Mouse (Mus musculus): Measurements from ENCODE around the gene Arpp21. TPM values are rescaled to one million over a fixed set of nuclear protein-coding genes. Genes with fewer than 3 reads are reported as not detected.
"Not testable (repeated sequence)": the region's sequence is repeated elsewhere in the genome, so short reads cannot be mapped to it uniquely, and the experiment has no call there.

Arpp21 gene
- polyA plus RNA-seq, 1 experiment from 2014 or later, result 12.2 TPM

GRCm38 (mm10) chr9:112075273-112075672 is 160.5 kb downstream of the Arpp21 start:
- Histone ChIP-seq H3K9ac (no peak overlapping the region), H3K27ac (no peak overlapping the region; the same call in 1 of the 2 replicates), H3K4me1 (peaks cover 13% of the 10 kb centered on the region), H3K36me3 (no peaks in the 10 kb centered on the region), H3K4me2 (replicated peaks) (no peak overlapping the region; the same call in 1 of the 2 replicates), H3K4me3 (no peak overlapping the region), H3K9me3 (no peaks in the 10 kb centered on the region), H3K27me3 (replicated peaks) (no peaks in the 10 kb centered on the region)
- WGBS, result 51% methylated on average over 5 of the region's 5 CpGs
- ATAC-seq (ENCODE audit: low FRiP score, low read depth), result no peak

- Histone ChIP-seq H3K4me1 (peaks cover 13% of the 10 kb centered on the region), H3K27me3 (replicated peaks) (no peaks in the 10 kb centered on the region), H3K9ac (no peak overlapping the region), H3K27ac (no peak overlapping the region; the same call in 1 of the 2 replicates), H3K4me3 (no peak overlapping the region), H3K9me3 (no peaks in the 10 kb centered on the region), H3K36me3 (no peaks in the 10 kb centered on the region), H3K4me2 (replicated peaks) (no peak overlapping the region; the same call in 1 of the 2 replicates)
- no peak for ATAC-seq (ENCODE audit: low FRiP score, low read depth)
- 22% methylated on average over 5 of the region's 5 CpGs for WGBS
Measured at GRCm38 (mm10) chr9:112074872-112075271, 160.9 kb downstream of the Arpp21 start.

GRCm38 (mm10) chr9:112071368-112071767 is 164.4 kb downstream of the Arpp21 start:
- Histone ChIP-seq H3K27ac (no peak overlapping the region), H3K4me3 (no peak overlapping the region), H3K4me2 (replicated peaks) (no peak overlapping the region), H3K36me3 (no peaks in the 10 kb centered on the region), H3K9me3 (no peaks in the 10 kb centered on the region), H3K27me3 (replicated peaks) (no peaks in the 10 kb centered on the region), H3K9ac (no peak overlapping the region), H3K4me1 (peaks cover 13% of the 10 kb centered on the region)
- 42% methylated on average over 3 of the region's 3 CpGs for WGBS
- no peak for ATAC-seq (ENCODE audit: low FRiP score, low read depth)

- H3K27ac ChIP-seq, result no peak overlapping the region
- no peaks in the 10 kb centered on the region for H3K27me3 ChIP-seq (replicated peaks)
- H3K4me1 ChIP-seq, result peaks cover 13% of the 10 kb centered on the region
- no peak overlapping the region for H3K4me3 ChIP-seq
- WGBS, result 44% methylated on average over 5 of the region's 5 CpGs
- H3K9ac ChIP-seq, result no peak overlapping the region
- H3K4me2 ChIP-seq (replicated peaks), result no peak overlapping the region
- H3K36me3 ChIP-seq, result no peaks in the 10 kb centered on the region
- H3K9me3 ChIP-seq, result no peaks in the 10 kb centered on the region
- ATAC-seq (ENCODE audit: low FRiP score, low read depth), result no peak; the same call in 1 of the 2 replicates
Measured at GRCm38 (mm10) chr9:112070961-112071360, 164.8 kb downstream of the Arpp21 start.

- 93% methylated on average over 5 of the region's 5 CpGs for WGBS
Measured at GRCm38 (mm10) chr9:112068250-112068649, 167.5 kb downstream of the Arpp21 start.

GRCm38 (mm10) chr9:112060696-112061425 is 174.9 kb downstream of the Arpp21 start:
- Histone ChIP-seq H3K36me3 (no peaks in the 10 kb centered on the region), H3K27ac (no peak overlapping the region), H3K27me3 (replicated peaks) (no peaks in the 10 kb centered on the region), H3K4me2 (replicated peaks) (no peak overlapping the region), H3K9ac (no peak overlapping the region), H3K4me3 (no peak overlapping the region), H3K9me3 (no peaks in the 10 kb centered on the region), H3K4me1 (no peaks in the 10 kb centered on the region)
- 72% methylated on average over 6 of the region's 6 CpGs for WGBS
- no peak for ATAC-seq (ENCODE audit: low FRiP score, low read depth)

More at GRCm38 (mm10) chr9:112068250-112068649, 167.5 kb downstream of the Arpp21 start:
- H3K27ac ChIP-seq, result no peak overlapping the region
- peaks cover 4% of the 10 kb centered on the region; the same call in 1 of the 2 replicates for H3K4me1 ChIP-seq
- no peak overlapping the region for H3K9ac ChIP-seq
- no peak overlapping the region for H3K4me2 ChIP-seq (replicated peaks)
- ATAC-seq (ENCODE audit: low FRiP score, low read depth), result no peak
- H3K9me3 ChIP-seq, result no peaks in the 10 kb centered on the region
- no peak overlapping the region for H3K4me3 ChIP-seq
- no peaks in the 10 kb centered on the region for H3K27me3 ChIP-seq (replicated peaks)
- no peaks in the 10 kb centered on the region for H3K36me3 ChIP-seq

- Histone ChIP-seq H3K27me3 (replicated peaks) (no peaks in the 10 kb centered on the region), H3K36me3 (no peaks in the 10 kb centered on the region), H3K9ac (no peak overlapping the region), H3K27ac (no peak overlapping the region), H3K4me2 (replicated peaks) (no peak overlapping the region), H3K9me3 (no peaks in the 10 kb centered on the region), H3K4me1 (no peaks in the 10 kb centered on the region), H3K4me3 (no peak overlapping the region)
- ATAC-seq (ENCODE audit: low FRiP score, low read depth), result no peak
- 63% methylated on average over 6 of the region's 6 CpGs for WGBS
Measured at GRCm38 (mm10) chr9:112054807-112055381, 180.8 kb downstream of the Arpp21 start.

GRCm38 (mm10) chr9:112047903-112048467 is 187.8 kb downstream of the Arpp21 start:
- Histone ChIP-seq H3K27ac (no peak overlapping the region), H3K9me3 (no peaks in the 10 kb centered on the region), H3K9ac (no peak overlapping the region), H3K36me3 (no peaks in the 10 kb centered on the region), H3K27me3 (replicated peaks) (no peaks in the 10 kb centered on the region), H3K4me1 (no peaks in the 10 kb centered on the region), H3K4me2 (replicated peaks) (no peak overlapping the region), H3K4me3 (no peak overlapping the region)
- WGBS, result 86% methylated on average over 9 of the region's 9 CpGs
- no peak for ATAC-seq (ENCODE audit: low FRiP score, low read depth)

- no peaks in the 10 kb centered on the region for H3K27me3 ChIP-seq (replicated peaks)
- no peaks in the 10 kb centered on the region for H3K36me3 ChIP-seq
- H3K4me1 ChIP-seq, result no peaks in the 10 kb centered on the region
- ATAC-seq (ENCODE audit: low FRiP score, low read depth), result no peak
- no peak overlapping the region for H3K4me3 ChIP-seq
- no peak overlapping the region for H3K9ac ChIP-seq
- H3K4me2 ChIP-seq (replicated peaks), result no peak overlapping the region
- H3K9me3 ChIP-seq, result no peaks in the 10 kb centered on the region
- WGBS, result 83% methylated on average over 1 of the region's 1 CpGs
- H3K27ac ChIP-seq, result no peak overlapping the region
Measured at GRCm38 (mm10) chr9:112040566-112040965, 195.2 kb downstream of the Arpp21 start.

GRCm38 (mm10) chr9:112037732-112038131 is 198.0 kb downstream of the Arpp21 start:
- no peak overlapping the region for H3K4me3 ChIP-seq
- no peak overlapping the region for H3K9ac ChIP-seq
- no peaks in the 10 kb centered on the region for H3K36me3 ChIP-seq
- H3K4me1 ChIP-seq, result no peaks in the 10 kb centered on the region
- no peak for ATAC-seq (ENCODE audit: low FRiP score, low read depth)
- no peak overlapping the region for H3K4me2 ChIP-seq (replicated peaks)
- H3K9me3 ChIP-seq, result no peaks in the 10 kb centered on the region
- H3K27ac ChIP-seq, result no peak overlapping the region
- WGBS, result 59% methylated on average over 9 of the region's 9 CpGs
- H3K27me3 ChIP-seq (replicated peaks), result no peaks in the 10 kb centered on the region

GRCm38 (mm10) chr9:112033840-112034239 is 201.9 kb downstream of the Arpp21 start:
- not testable (repeated sequence) for H3K9me3 ChIP-seq; H3K9ac ChIP-seq; H3K4me1 ChIP-seq; H3K36me3 ChIP-seq; H3K4me2 ChIP-seq (replicated peaks); H3K27ac ChIP-seq; ATAC-seq (ENCODE audit: low FRiP score, low read depth); H3K27me3 ChIP-seq (replicated peaks); H3K4me3 ChIP-seq
- WGBS, result 33% methylated on average over 6 of the region's 10 CpGs

- H3K9ac ChIP-seq, result no peak overlapping the region
- H3K4me1 ChIP-seq, result no peaks in the 10 kb centered on the region
- no peak overlapping the region for H3K4me2 ChIP-seq (replicated peaks)
- no peak overlapping the region for H3K27ac ChIP-seq
- H3K27me3 ChIP-seq (replicated peaks), result no peaks in the 10 kb centered on the region
- WGBS, result 57% methylated on average over 7 of the region's 7 CpGs
- H3K36me3 ChIP-seq, result no peaks in the 10 kb centered on the region
- H3K4me3 ChIP-seq, result no peak overlapping the region
- no peak for ATAC-seq (ENCODE audit: low FRiP score, low read depth)
- no peaks in the 10 kb centered on the region for H3K9me3 ChIP-seq
Measured at GRCm38 (mm10) chr9:112032169-112032568, 203.6 kb downstream of the Arpp21 start.

Data from neural tube, embryonic 12.5 days (tissue).